Mouse (Mus musculus) embryonic stem cell, embryonic (primary cell): Measurements from ENCODE around the gene Plxnd1.

Source experiments
- CTCF ChIA-PET, 4 experiments: fragments of 300-600 bp in 2 of 4; fragments of 350-600 bp in 2 of 4; sonication (Branson Sonifier 250); formaldehyde crosslinking; loops; one replicate each; lab custom pipeline; 2022; ENCODE audit warnings: inconsistent platforms in 2 of 4; lab: Charles Lee
- POLR2A ChIA-PET, 4 experiments: fragments of 300-600 bp in 2 of 4; fragments of 350-600 bp in 2 of 4; sonication (Branson Sonifier 250); formaldehyde crosslinking; loops; one replicate each; lab custom pipeline; 2022; ENCODE audit warnings: antibody characterized with exemption in 4 of 4, inconsistent platforms in 1 of 4; lab: Charles Lee

Plxnd1 gene

GRCm38 (mm10) chr6:115972083-115972764 is 22.6 kb downstream of the Plxnd1 start:
- ChIA-PET POLR2A (no interaction called here), CTCF (interaction anchor here in 1 of 4 experiments (1.3 kb wide), 1 partner anchor 10 kb away, joined by 4 read pairs; no protein-coding TSS in a partner anchor)

DNA sequence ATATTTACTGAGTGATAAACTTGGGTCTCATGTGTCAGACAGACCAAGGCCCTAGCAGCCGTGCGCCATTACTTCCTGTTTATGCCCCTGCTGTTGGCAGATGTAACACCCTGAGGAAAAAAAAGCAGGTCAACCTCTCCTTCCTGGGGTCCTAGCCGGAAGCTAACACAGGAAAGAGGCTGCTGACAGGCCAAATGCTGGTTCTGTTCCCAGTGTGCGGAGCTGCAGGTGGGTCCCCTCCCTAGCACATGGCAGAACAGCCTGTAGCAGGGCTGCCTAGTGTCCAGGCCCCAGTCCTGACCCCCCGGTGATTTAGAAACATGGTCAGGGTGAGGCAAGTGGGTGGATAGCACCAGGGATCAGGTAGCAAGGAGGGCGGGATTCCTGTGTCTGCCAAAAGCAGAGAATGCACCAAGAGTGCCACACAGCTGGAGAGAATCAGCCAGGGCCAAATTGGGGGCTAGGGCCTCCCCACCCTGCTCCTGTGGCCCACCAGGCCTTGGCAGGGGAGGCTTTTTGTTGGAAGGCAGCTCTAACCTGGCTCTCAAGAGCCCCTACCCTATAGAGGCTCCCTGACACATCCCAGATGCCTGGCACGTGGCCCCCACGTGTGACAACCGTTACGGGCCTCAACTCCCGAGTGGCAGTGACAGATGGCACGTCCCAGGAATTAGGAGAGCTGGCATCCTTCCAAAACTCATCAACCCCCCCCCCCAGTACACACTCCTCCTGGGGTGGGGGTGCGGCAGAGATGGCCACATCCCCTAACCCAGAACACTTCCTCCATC is 23.3 kb downstream of the Plxnd1 start:
- ChIA-PET POLR2A (interaction anchor here in 1 of 4 experiments (0.6 kb wide), 1 partner anchor 450 kb away, joined by 3 read pairs; no protein-coding TSS in a partner anchor), CTCF (interaction anchor here in 2 of 4 experiments (0.7 to 1.3 kb wide), 2 partner anchors 9 kb away, joined by 3 to 4 read pairs; no protein-coding TSS in a partner anchor)

DNA sequence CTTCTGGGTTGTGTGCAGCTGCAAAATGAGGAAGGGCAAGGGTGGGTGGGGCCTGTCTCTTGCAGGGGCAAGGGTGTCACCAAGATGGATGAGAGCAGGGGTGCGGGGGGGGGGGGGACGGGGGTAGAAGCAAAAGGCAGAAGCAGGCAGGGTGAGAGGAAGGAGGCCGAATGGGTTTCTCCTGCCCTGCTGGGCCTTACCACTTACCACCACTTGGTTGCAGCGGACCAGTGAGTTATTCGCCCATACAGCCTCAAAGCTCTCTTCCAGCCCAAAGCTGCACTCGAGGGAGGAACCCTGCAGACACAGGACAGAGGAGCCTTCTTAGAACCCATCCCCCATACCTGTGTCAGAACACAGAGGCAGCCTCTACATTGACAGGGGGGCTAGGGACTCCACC is 24.9 kb downstream of the Plxnd1 start:
- CTCF ChIA-PET, result no interaction called here

DNA sequence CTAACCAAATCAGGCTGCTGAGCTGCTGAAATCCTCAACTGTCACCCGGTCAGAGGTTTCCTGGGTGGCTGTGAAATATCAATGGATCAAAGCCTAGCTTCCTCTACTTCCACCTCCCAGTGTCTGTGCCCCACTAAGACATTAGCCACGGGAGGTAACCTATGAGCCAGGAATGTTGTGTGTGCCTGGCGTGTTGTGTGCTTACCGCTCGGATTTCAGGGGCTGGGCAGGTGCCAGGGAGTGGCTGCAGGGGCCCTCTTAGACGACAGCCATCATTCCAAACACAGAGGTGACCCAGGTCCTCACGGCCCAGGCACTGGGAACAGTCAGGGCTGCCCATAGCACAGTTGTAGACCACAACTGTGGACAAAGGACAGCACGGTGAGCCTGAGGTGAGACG is 25.7 kb downstream of the Plxnd1 start:
- POLR2A ChIA-PET, result no interaction called here
- CTCF ChIA-PET, result interaction anchor here in 1 of 4 experiments (0.6 kb wide), 1 partner anchor 45 kb away, joined by 4 read pairs; no protein-coding TSS in a partner anchor

More for the DNA sequence above, 24.9 kb downstream of the Plxnd1 start:
- POLR2A ChIA-PET, result no interaction called here

DNA sequence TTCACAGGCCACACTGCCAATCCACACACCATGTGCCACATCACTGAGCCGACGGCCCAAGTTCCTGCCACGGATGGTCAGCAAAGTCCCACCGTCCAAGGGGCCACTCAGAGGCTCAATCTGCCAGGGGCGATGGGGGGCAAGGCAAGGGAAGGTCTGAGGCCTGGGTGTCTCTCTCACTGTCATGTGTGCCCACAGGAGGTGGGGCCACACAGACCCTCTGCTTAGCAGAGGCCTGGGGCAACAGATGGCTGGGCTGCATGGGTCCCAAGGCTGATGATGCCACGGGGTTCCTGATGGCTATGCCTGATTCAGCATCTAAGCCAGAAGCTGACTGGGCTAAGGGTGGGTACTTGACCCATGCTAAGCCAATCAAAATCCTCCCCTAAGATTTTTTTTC is 26.1 kb downstream of the Plxnd1 start:
- POLR2A ChIA-PET, result no interaction called here

GRCm38 (mm10) chr6:115968086-115968485 is 26.7 kb downstream of the Plxnd1 start:
- ChIA-PET POLR2A (no interaction called here), CTCF (interaction anchor here in 1 of 4 experiments (0.7 kb wide), 1 partner anchor 12 kb away, joined by 3 read pairs; no protein-coding TSS in a partner anchor)

More for the DNA sequence above, 26.1 kb downstream of the Plxnd1 start:
- CTCF ChIA-PET, result interaction anchor here in 1 of 4 experiments (0.6 kb wide), 1 partner anchor 45 kb away, joined by 4 read pairs; no protein-coding TSS in a partner anchor

GRCm38 (mm10) chr6:115967291-115967880 is 27.4 kb downstream of the Plxnd1 start:
- ChIA-PET CTCF (interaction anchor here in 1 of 4 experiments (0.7 kb wide), 1 partner anchor 13 kb away, joined by 3 read pairs; no protein-coding TSS in a partner anchor), POLR2A (no interaction called here)

- CTCF ChIA-PET, result no interaction called here
- POLR2A ChIA-PET, result no interaction called here
These were observed 28.4 kb downstream of the Plxnd1 start for GRCm38 (mm10) chr6:115966227-115966966.

DNA sequence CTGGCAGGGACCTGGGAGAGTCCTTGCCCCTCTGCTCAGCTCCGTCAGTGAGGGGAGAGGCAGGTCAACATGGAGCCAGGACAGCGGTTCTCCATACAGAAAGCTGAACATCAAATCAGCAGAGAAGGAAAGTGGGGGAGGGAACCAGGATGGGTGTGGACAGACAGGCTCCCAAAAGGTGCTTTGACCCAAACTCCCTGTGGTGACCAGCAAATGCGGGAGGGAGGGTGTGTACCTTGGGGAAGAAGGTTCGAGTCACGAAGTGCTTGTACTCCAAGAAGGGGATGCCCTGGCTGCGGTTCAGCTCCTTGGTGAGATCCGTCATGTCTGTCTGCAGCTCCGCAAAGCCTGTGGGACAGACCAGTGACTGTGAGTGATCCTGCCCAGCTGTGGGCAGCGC is 31.1 kb downstream of the Plxnd1 start:
- ChIA-PET POLR2A (no interaction called here), CTCF (interaction anchor here in 1 of 4 experiments (1.2 kb wide), 1 partner anchor 42 kb away, joined by 3 read pairs; no protein-coding TSS in a partner anchor)

DNA sequence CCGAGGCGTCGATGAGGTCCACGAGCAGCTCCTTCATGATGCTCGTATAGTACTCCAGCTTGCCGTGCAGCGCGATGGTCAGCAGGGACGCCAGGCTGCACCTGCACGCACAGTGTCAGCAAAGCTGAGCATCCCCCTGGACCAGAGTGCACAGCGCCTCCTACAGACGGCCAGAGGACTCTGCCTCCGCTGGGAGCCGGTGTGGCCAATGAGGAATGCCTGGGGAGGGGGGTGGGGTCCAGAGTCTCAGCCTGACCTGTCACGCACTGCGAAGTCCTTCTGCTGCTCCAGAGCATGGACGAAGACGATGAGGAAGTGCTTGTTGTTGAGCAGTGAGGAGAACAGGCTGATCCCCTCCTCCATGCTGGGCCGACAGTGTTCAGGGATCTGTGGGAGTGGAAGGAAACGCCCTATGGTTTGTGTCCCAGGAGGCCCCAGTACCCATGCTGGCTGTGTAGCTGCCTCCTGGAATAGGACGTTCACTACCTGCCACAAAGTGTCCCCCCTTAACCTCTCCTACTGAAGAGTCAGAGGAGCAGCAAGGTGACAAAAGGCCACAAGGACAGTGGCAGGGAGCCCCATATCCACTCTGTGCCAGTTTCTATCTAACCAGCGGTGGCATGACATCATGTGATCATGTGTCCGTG is 32.2 kb downstream of the Plxnd1 start:
- ChIA-PET CTCF (interaction anchor here (0.5 to 2.3 kb wide), 34 partner anchors 9 to 717 kb away, joined by 3 to 14 read pairs (median 3); partner anchors contain the start of genes H1foo (in 1 of the 4), Ift122 (in 1 of the 4), Mbd4 (in 1 of the 4) and Rho (in 1 of the 4)), POLR2A (interaction anchor here in 1 of 4 experiments (1.2 kb wide), 1 partner anchor 76 kb away, joined by 3 read pairs; no protein-coding TSS in a partner anchor)

DNA sequence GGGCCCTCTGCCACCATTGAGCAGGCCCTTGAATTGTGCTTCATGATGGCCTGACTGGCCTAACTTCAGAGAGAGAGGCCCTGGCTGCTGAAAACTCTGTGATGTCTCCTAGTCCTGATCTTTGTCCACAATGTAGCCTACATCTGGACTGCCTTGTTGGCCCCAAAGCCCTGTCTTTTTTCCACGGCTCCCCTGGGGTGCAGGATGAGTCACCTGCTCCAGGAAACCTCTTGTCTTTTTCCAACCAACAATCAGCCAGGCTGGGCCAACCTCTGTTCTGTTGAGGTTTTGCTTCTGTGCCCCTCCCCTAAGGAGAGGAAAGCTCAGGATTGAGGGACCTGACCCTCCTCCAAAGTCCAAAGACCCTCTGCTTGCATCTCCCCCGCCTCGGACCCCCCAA is 33.1 kb downstream of the Plxnd1 start:
- ChIA-PET POLR2A (interaction anchor here in 2 of 4 experiments (0.6 to 0.7 kb wide), 3 partner anchors 33 to 972 kb away, joined by 3 to 4 read pairs (median 3); partner anchors contain the start of gene Plxnd1 (in 1 of the 2)), CTCF (interaction anchor here (0.5 to 2.3 kb wide), 28 partner anchors 10 to 716 kb away, joined by 3 to 14 read pairs (median 4); partner anchors contain the start of genes H1foo (in 1 of the 4), Ift122 (in 1 of the 4), Mbd4 (in 1 of the 4) and Rho (in 1 of the 4))

DNA sequence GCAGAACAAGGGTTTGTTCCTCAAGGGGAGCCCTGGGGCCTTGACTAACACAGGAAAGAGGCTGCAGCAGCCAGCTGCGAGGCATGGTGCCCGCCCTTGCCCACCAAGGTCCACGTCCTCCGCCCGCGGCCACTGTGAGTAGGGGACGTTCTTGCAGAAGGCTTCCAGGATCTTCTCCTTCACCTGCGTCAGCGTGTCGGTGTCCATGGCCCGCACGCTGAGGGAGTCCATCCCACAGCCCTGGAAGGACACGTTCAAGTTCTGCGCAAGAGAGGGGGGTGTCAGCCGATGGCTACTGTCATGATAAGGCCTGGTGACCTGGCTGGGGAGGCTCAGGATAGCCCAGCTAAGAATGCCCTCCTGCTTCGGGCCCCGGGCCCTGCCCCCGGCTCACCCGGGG is 34.5 kb downstream of the Plxnd1 start:
- ChIA-PET CTCF (interaction anchor here in 1 of 4 experiments (0.6 kb wide), 1 partner anchor 1498 kb away, joined by 3 read pairs; no protein-coding TSS in a partner anchor), POLR2A (interaction anchor here in 1 of 4 experiments (0.6 kb wide), 1 partner anchor 20 kb away, joined by 3 read pairs; no protein-coding TSS in a partner anchor)

DNA sequence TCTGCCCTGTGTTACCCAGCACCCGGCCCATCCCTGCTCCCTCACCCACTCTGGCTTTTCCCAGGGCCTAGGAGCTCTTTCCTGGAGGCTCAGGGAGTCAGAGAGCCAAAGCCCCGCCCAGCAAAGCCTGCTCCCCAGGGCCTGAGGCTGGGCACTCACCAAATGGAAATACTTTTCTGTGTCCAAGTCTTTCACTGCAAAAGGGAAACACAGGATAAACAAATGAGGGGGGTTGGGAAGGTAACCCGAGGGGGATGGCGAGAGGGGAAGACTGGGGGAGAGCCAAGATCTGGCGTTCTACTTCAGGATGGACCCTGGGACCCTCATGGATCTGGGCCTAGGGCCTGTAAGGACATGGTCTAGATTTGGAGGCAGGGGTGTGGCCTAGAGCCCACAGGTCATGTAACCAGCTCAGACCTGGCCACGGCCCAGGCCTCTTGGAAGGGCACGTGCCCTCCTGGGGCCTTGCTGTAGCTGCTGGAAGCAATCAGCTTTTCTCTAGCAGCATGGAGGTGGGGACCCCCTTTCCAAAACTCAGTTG is 35.6 kb downstream of the Plxnd1 start:
- POLR2A ChIA-PET, result interaction anchor here in 2 of 4 experiments (0.7 to 1.3 kb wide), 3 partner anchors 25 to 249 kb away, joined by 3 to 8 read pairs (median 3); partner anchors contain the start of gene Washc2 (in 1 of the 2)

DNA sequence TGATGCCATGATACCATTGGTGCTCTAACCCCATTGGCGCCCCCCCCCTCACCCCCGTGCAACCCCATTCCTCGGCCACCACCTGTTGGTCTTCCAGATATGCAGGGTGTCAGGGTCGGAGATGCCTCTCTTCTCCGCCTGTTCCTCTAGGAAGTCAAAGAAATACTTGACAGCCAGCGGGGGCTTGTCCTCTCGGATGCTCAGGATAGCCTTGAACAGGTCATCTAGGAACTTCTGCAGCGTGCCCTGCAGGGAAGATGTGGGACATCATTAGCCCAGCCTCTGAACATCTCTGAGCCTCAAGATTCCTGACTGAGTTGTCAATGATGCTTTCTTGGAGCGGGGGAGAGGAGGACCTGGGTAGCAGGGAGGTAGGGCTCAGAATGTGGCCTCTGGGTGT is 36.4 kb downstream of the Plxnd1 start:
- POLR2A ChIA-PET, result interaction anchor here in 2 of 4 experiments (0.6 to 1.3 kb wide), 4 partner anchors 25 to 621 kb away, joined by 3 to 8 read pairs (median 3); partner anchors contain the start of gene Washc2 (in 1 of the 2)
- CTCF ChIA-PET, result interaction anchor here in 1 of 4 experiments (0.7 kb wide), 1 partner anchor 1745 kb away, joined by 3 read pairs; no protein-coding TSS in a partner anchor

More for the DNA sequence above, 35.6 kb downstream of the Plxnd1 start:
- CTCF ChIA-PET, result interaction anchor here in 2 of 4 experiments (0.5 to 0.7 kb wide), 3 partner anchors 241 to 1745 kb away, joined by 3 to 5 read pairs (median 4); no protein-coding TSS in a partner anchor

DNA sequence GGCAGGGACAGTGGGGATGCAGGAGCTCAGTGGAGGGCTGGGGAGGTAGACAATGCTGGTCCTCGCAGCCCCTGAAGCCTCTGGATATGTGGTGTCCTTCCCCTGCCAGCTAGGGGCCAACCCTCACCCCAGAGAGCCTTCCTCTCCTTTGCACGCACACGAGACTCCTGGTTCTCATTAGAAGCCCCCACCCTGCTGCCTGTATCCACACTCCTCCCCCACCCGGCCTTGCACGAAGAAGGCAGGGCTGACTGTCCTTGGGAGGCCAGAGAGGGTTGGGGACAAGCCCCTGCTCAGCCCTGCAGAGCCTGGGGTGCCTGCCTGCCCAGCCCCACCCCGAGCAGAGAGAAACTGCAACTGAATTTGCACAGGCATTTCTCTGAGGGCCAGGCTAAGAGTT is 37.1 kb downstream of the Plxnd1 start:
- ChIA-PET CTCF (interaction anchor here in 2 of 4 experiments (0.5 to 0.6 kb wide), 3 partner anchors 9 to 645 kb away, joined by 3 to 4 read pairs (median 3); no protein-coding TSS in a partner anchor), POLR2A (interaction anchor here in 2 of 4 experiments (0.5 to 1.2 kb wide), 2 partner anchors 69 to 149 kb away, joined by 3 to 12 read pairs; no protein-coding TSS in a partner anchor)
